In genomic region chr10:26912112-26912797, GRCm38 (mm10) we compare ENCODE assay signal across 14 mouse cellular contexts.
DNase-seq lines count a peak whose midpoint lies in the region; ATAC-seq and TF ChIP-seq lines count a peak whose summit lies in the region.
"Had no signal": no experiment of that assay in that cellular context is flagged by ENCODE, and none has a peak within 500 bp of the region (broad histone marks: within the 10 kb centered on the region; RNA-seq: fewer than 3 reads in every experiment).

No protein-coding gene starts in this region.

- H3K4me3 ChIP-seq in hindbrain, embryonic 11.5 days (ENCODE audit: low read depth, low read length) = no peak overlapping the region
- H3K4me3 ChIP-seq in hindbrain, embryonic 10.5 days = no peak overlapping the region
- no peak overlapping the region for H3K4me3 ChIP-seq in forebrain, embryonic 15.5 days
- H3K4me3 ChIP-seq in hindbrain, postnatal 0 days (ENCODE audit: low read length) = no peak overlapping the region
- H3K4me3 ChIP-seq in neural tube, embryonic 13.5 days = no peak overlapping the region
- no peak overlapping the region for H3K4me3 ChIP-seq in layer of hippocampus, adult 2 months
- H3K4me3 ChIP-seq: heart, embryonic 15.5 days; left cerebral cortex, adult 2 months; limb, embryonic 15.5 days had no signal

- no peaks in the 10 kb centered on the region for H3K27me3 ChIP-seq in hindbrain, embryonic 11.5 days (ENCODE audit: control insufficient read depth, insufficient read depth, low read length)
- H3K27me3 ChIP-seq in hindbrain, embryonic 10.5 days (ENCODE audit: insufficient read depth, poor library complexity, severe bottlenecking) = no peaks in the 10 kb centered on the region
- H3K27me3 ChIP-seq in forebrain, embryonic 15.5 days = no peaks in the 10 kb centered on the region
- H3K27me3 ChIP-seq in hindbrain, postnatal 0 days (ENCODE audit: insufficient read depth, low read length) = no peaks in the 10 kb centered on the region
- no peaks in the 10 kb centered on the region for H3K27me3 ChIP-seq in neural tube, embryonic 13.5 days
- H3K27me3 ChIP-seq: heart, embryonic 15.5 days; limb, embryonic 15.5 days had no signal

- 0 out of 2 replicates have a peak, but pooled peaks have one; percentile 25 for ATAC-seq in hindbrain, embryonic 11.5 days (ENCODE audit: low FRiP score)
- peak; percentile 80 for ATAC-seq in forebrain, embryonic 15.5 days (replicated peaks)
- ATAC-seq in hindbrain, postnatal 0 days = peak; percentile 72
- peak; percentile 97 for ATAC-seq in neural tube, embryonic 13.5 days (ENCODE audit: low read depth)
- ATAC-seq: liver, postnatal 0 days had no signal

- no peaks in the 10 kb centered on the region for H3K4me1 ChIP-seq in hindbrain, embryonic 11.5 days (replicated peaks; ENCODE audit: control insufficient read depth, insufficient read depth, low read length)
- 0 out of 2 replicates have a peak, but pooled peaks cover 4% of the 10 kb centered on the region for H3K4me1 ChIP-seq in hindbrain, embryonic 10.5 days (replicated peaks)
- peaks cover 9% of the 10 kb centered on the region; the same call in 1 of the 2 replicates for H3K4me1 ChIP-seq in forebrain, embryonic 15.5 days
- no peaks in the 10 kb centered on the region for H3K4me1 ChIP-seq in hindbrain, postnatal 0 days (ENCODE audit: insufficient read depth, low read length)
- H3K4me1 ChIP-seq in neural tube, embryonic 13.5 days (replicated peaks) = peaks cover 24% of the 10 kb centered on the region
- H3K4me1 ChIP-seq: heart, embryonic 15.5 days; limb, embryonic 15.5 days had no signal

- 71% methylated on average over 7 of the region's 7 CpGs for WGBS in hindbrain, embryonic 11.5 days
- 78% methylated on average over 7 of the region's 7 CpGs for WGBS in hindbrain, embryonic 10.5 days
- WGBS in forebrain, embryonic 15.5 days = 43% methylated on average over 7 of the region's 7 CpGs
- 40% methylated on average over 7 of the region's 7 CpGs for WGBS in hindbrain, postnatal 0 days
- WGBS in neural tube, embryonic 13.5 days = 33% methylated on average over 7 of the region's 7 CpGs

- H3K27ac ChIP-seq in hindbrain, embryonic 11.5 days (ENCODE audit: low read depth, low read length) = no peak overlapping the region
- H3K27ac ChIP-seq in hindbrain, embryonic 10.5 days = no peak overlapping the region
- 0 out of 2 replicates have a peak overlapping the region, but pooled peaks have one; percentile 27 for H3K27ac ChIP-seq in forebrain, embryonic 15.5 days (replicated peaks)
- no peak overlapping the region for H3K27ac ChIP-seq in hindbrain, postnatal 0 days
- H3K27ac ChIP-seq in neural tube, embryonic 13.5 days (replicated peaks) = no peak overlapping the region; the same call in 1 of the 2 replicates
- no peak overlapping the region for H3K27ac ChIP-seq in layer of hippocampus, adult 2 months
- H3K27ac ChIP-seq: heart, embryonic 15.5 days; left cerebral cortex, adult 2 months; limb, embryonic 15.5 days had no signal

- H3K36me3 ChIP-seq in hindbrain, embryonic 11.5 days (ENCODE audit: control insufficient read depth, insufficient read depth, low read length) = no peaks in the 10 kb centered on the region
- no peaks in the 10 kb centered on the region for H3K36me3 ChIP-seq in hindbrain, embryonic 10.5 days
- no peaks in the 10 kb centered on the region for H3K36me3 ChIP-seq in forebrain, embryonic 15.5 days
- no peaks in the 10 kb centered on the region for H3K36me3 ChIP-seq in hindbrain, postnatal 0 days (ENCODE audit: insufficient read depth, low read length)
- no peaks in the 10 kb centered on the region for H3K36me3 ChIP-seq in neural tube, embryonic 13.5 days
- H3K36me3 ChIP-seq: limb, embryonic 15.5 days had no signal

- no peak overlapping the region for H3K9ac ChIP-seq in hindbrain, embryonic 11.5 days (ENCODE audit: low read depth, low read length)
- no peak overlapping the region for H3K9ac ChIP-seq in forebrain, embryonic 15.5 days (replicated peaks)
- no peak overlapping the region for H3K9ac ChIP-seq in hindbrain, postnatal 0 days (replicated peaks; ENCODE audit: low read length)
- H3K9ac ChIP-seq in neural tube, embryonic 13.5 days = no peak overlapping the region
- H3K9ac ChIP-seq: heart, embryonic 15.5 days; limb, embryonic 15.5 days; liver, postnatal 0 days had no signal

- no peak overlapping the region for H3K4me2 ChIP-seq in hindbrain, embryonic 11.5 days (replicated peaks; ENCODE audit: low read depth, low read length)
- H3K4me2 ChIP-seq in forebrain, embryonic 15.5 days (replicated peaks) = no peak overlapping the region
- H3K4me2 ChIP-seq in hindbrain, postnatal 0 days (ENCODE audit: low read depth, low read length) = no peak overlapping the region
- H3K4me2 ChIP-seq in neural tube, embryonic 13.5 days = no peak overlapping the region
- H3K4me2 ChIP-seq: heart, embryonic 15.5 days; limb, embryonic 15.5 days had no signal

- no peak for TF ChIP-seq CTCF in hindbrain, postnatal 0 days (IDR thresholded peaks at IDR 0.05; ENCODE audit: low read depth)
- TF ChIP-seq CTCF in layer of hippocampus, adult 2 months (conservative IDR thresholded peaks at IDR 0.05) = no peak

- no peak for DNase-seq in hindbrain, embryonic 11.5 days (ENCODE audit: low spot score)
- no peak for DNase-seq in hindbrain, embryonic 10.5 days (ENCODE audit: low spot score)
- peak; percentile 60 for DNase-seq in hindbrain, postnatal 0 days (ENCODE audit: low spot score)
- no peak for DNase-seq in kidney, adult 18-20 months
- no peak for DNase-seq in cerebellum, adult 9-11 months
- no peak for DNase-seq in layer of hippocampus, adult 2 months (ENCODE audit: low spot score in 2 of 2)
- DNase-seq: cerebellum, adult 8-10 months; kidney, adult 9 months; liver, postnatal 0 days had no signal

- H3K9me3 ChIP-seq in hindbrain, embryonic 11.5 days (ENCODE audit: control insufficient read depth, low read length) = no peaks in the 10 kb centered on the region
- H3K9me3 ChIP-seq in hindbrain, embryonic 10.5 days = no peaks in the 10 kb centered on the region
- no peaks in the 10 kb centered on the region for H3K9me3 ChIP-seq in forebrain, embryonic 15.5 days
- H3K9me3 ChIP-seq in hindbrain, postnatal 0 days (ENCODE audit: low read length) = no peaks in the 10 kb centered on the region
- H3K9me3 ChIP-seq in neural tube, embryonic 13.5 days = no peaks in the 10 kb centered on the region
- H3K9me3 ChIP-seq: heart, embryonic 15.5 days; limb, embryonic 15.5 days had no signal

Comparison
In these comparisons a context has a peak if more than half of its experiments do, and no peak if none do; other contexts are left out.
1. ATAC-seq: peak in every context shown above with its lines; median percentile 97 in neural tube, embryonic 13.5 days; 80 in forebrain, embryonic 15.5 days; 72 in hindbrain, postnatal 0 days; 25 in hindbrain, embryonic 11.5 days.